Mouse (Mus musculus) heart, postnatal 0 days (tissue): ENCODE results near the gene Cacna1e.

Source experiments
- CTCF ChIP-seq: IDR thresholded peaks from 2 replicates; pipeline ENCODE4 v1.5.1; 2016; ENCODE audit warnings: antibody characterized with exemption, control low read depth, low read depth
- EP300 ChIP-seq: IDR thresholded peaks from 2 replicates; pipeline ENCODE4 v1.6.1; 2016; ENCODE audit warnings: antibody characterized with exemption, low read depth

GRCm38 (mm10) chr1:154661221-154661864 is 223.0 kb downstream of the Cacna1e start:
- TF ChIP-seq CTCF (no peak), EP300 (no peak)
